Mouse (Mus musculus): ENCODE measurements around the gene Pef1.

DNA sequence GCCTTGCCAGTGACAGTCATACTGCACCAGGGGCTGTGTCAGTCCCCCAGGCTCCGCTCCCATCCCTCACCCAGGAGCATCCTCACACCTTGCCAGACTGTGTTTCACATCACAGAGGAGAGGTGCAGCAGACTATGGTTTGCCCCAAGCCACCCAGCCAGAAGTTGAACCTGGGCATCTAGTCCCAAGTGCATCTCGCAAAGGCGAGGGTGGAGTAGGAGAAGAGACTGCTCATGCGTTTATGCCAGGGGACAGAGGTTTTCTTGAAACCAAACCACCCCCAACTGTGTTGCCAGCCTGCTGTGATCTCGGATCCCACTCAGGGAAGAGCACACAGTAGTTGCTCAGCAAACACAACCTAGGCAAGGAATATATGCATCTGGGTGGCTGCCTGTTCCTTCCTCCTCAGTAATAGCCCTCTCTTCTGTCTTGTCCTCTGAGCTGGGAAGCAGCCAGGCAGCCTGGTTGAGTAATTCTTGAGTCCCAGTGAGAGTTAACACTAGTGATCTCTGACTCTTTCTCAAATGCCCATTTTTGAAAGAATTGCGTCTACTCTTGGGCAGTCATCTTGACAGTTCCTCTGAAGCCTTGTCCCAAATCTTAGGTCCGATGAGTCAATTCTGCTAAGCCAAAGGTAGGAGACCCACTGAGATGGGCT lies 29.2 kb downstream of the Pef1 start:
- TF ChIP-seq CTCF (IDR thresholded peaks at IDR 0.05; ENCODE audit: insufficient read depth, low read depth, low read length) (no peak), POLR2A (IDR thresholded peaks at IDR 0.05; ENCODE audit: insufficient read depth, low read depth, low read length) (no peak)

All from olfactory bulb, adult 2 months (tissue).